Mouse (Mus musculus): Measurements from ENCODE around the gene Ankrd10. TPM values are rescaled to one million over a fixed set of nuclear protein-coding genes. Genes with fewer than 3 reads are reported as not detected.
A peak's percentile ranks its signal among the peaks of the same experiment; 100 is the strongest.

The Ankrd10 gene
- polyA plus RNA-seq, 1 experiment from 2014 or later = 13.0 TPM

GRCm38 (mm10) chr8:11575604-11576384 lies 59.8 kb downstream of the Ankrd10 start:
- H3K4me2 ChIP-seq (ENCODE audit: low read depth, low read length) = peak overlapping the region; percentile 34
- 47% methylated on average over 16 of the region's 16 CpGs for WGBS (ENCODE audit: insufficient replicate concordance)
- H3K27me3 ChIP-seq (ENCODE audit: insufficient read depth, low read length) = no peaks in the 10 kb centered on the region
- ATAC-seq (peak; percentile 27; the same call in 1 of the 2 replicates), DNase-seq (no peak)
- no peak overlapping the region for H3K27ac ChIP-seq (ENCODE audit: low read depth)
- no peaks in the 10 kb centered on the region for H3K9me3 ChIP-seq (ENCODE audit: low read length)
- H3K36me3 ChIP-seq (replicated peaks; ENCODE audit: insufficient read depth, low read length) = no peaks in the 10 kb centered on the region
- no peak overlapping the region for H3K4me3 ChIP-seq (ENCODE audit: low read depth, low read length)
- H3K4me1 ChIP-seq (ENCODE audit: insufficient read depth) = peaks cover 4% of the 10 kb centered on the region
- H3K9ac ChIP-seq (replicated peaks) = no peak overlapping the region
- TF ChIP-seq CTCF (IDR thresholded peaks at IDR 0.05; ENCODE audit: low read depth) (no peak), EP300 (IDR thresholded peaks at IDR 0.05; ENCODE audit: low read depth) (no peak)

- DNase-seq = no peak
- Histone ChIP-seq H3K4me2 (ENCODE audit: low read depth, low read length) (peak overlapping the region; percentile 34; the same call in 1 of the 2 replicates), H3K27me3 (ENCODE audit: insufficient read depth, low read length) (no peaks in the 10 kb centered on the region), H3K36me3 (replicated peaks; ENCODE audit: insufficient read depth, low read length) (no peaks in the 10 kb centered on the region), H3K9ac (replicated peaks) (no peak overlapping the region), H3K4me1 (ENCODE audit: insufficient read depth) (peaks cover 4% of the 10 kb centered on the region), H3K9me3 (ENCODE audit: low read length) (no peaks in the 10 kb centered on the region), H3K4me3 (ENCODE audit: low read depth, low read length) (no peak overlapping the region), H3K27ac (ENCODE audit: low read depth) (peak overlapping the region; percentile 35; the same call in 1 of the 2 replicates)
- WGBS (ENCODE audit: insufficient replicate concordance) = 37% methylated on average over 9 of the region's 9 CpGs
- ATAC-seq = 0 out of 2 replicates have a peak, but pooled peaks have one; percentile 12
- TF ChIP-seq CTCF (IDR thresholded peaks at IDR 0.05; ENCODE audit: low read depth) (no peak), EP300 (IDR thresholded peaks at IDR 0.05; ENCODE audit: low read depth) (no peak)
Observed at GRCm38 (mm10) chr8:11574911-11575603, 60.5 kb downstream of the Ankrd10 start.

- TF ChIP-seq CTCF (IDR thresholded peaks at IDR 0.05; ENCODE audit: low read depth) (no peak), EP300 (IDR thresholded peaks at IDR 0.05; ENCODE audit: low read depth) (no peak)
- H3K4me2 ChIP-seq (ENCODE audit: low read depth, low read length) = no peak overlapping the region
- H3K36me3 ChIP-seq (replicated peaks; ENCODE audit: insufficient read depth, low read length) = no peaks in the 10 kb centered on the region
- H3K27me3 ChIP-seq (ENCODE audit: insufficient read depth, low read length) = no peaks in the 10 kb centered on the region
- ATAC-seq (no peak), DNase-seq (no peak)
- H3K4me1 ChIP-seq (ENCODE audit: insufficient read depth) = peaks cover 4% of the 10 kb centered on the region
- no peaks in the 10 kb centered on the region for H3K9me3 ChIP-seq (ENCODE audit: low read length)
- WGBS (ENCODE audit: insufficient replicate concordance) = 74% methylated on average over 6 of the region's 6 CpGs
- no peak overlapping the region for H3K9ac ChIP-seq (replicated peaks)
- H3K4me3 ChIP-seq (ENCODE audit: low read depth, low read length) = no peak overlapping the region
- H3K27ac ChIP-seq (ENCODE audit: low read depth) = no peak overlapping the region
Observed at GRCm38 (mm10) chr8:11572428-11572827, 63.1 kb downstream of the Ankrd10 start.

- WGBS (ENCODE audit: insufficient replicate concordance) = 89% methylated on average over 10 of the region's 10 CpGs
- H3K4me1 ChIP-seq (ENCODE audit: insufficient read depth) = peaks cover 4% of the 10 kb centered on the region
Observed at GRCm38 (mm10) chr8:11571950-11572349, 63.6 kb downstream of the Ankrd10 start.

GRCm38 (mm10) chr8:11570742-11571141 lies 64.8 kb downstream of the Ankrd10 start:
- H3K9me3 ChIP-seq (ENCODE audit: low read length) = no peaks in the 10 kb centered on the region
- peaks cover under 1% of the 10 kb centered on the region; the same call in 1 of the 2 replicates for H3K4me1 ChIP-seq (ENCODE audit: insufficient read depth)
- TF ChIP-seq CTCF (IDR thresholded peaks at IDR 0.05; ENCODE audit: low read depth) (no peak), EP300 (IDR thresholded peaks at IDR 0.05; ENCODE audit: low read depth) (no peak)
- WGBS (ENCODE audit: insufficient replicate concordance) = 86% methylated on average over 4 of the region's 4 CpGs
- H3K27me3 ChIP-seq (ENCODE audit: insufficient read depth, low read length) = no peaks in the 10 kb centered on the region
- H3K36me3 ChIP-seq (replicated peaks; ENCODE audit: insufficient read depth, low read length) = 0 out of 2 replicates have a peak, but pooled peaks cover 2% of the 10 kb centered on the region
- ATAC-seq (no peak), DNase-seq (no peak)
- no peak overlapping the region for H3K27ac ChIP-seq (ENCODE audit: low read depth)
- no peak overlapping the region for H3K4me3 ChIP-seq (ENCODE audit: low read depth, low read length)
- no peak overlapping the region for H3K9ac ChIP-seq (replicated peaks)
- no peak overlapping the region for H3K4me2 ChIP-seq (ENCODE audit: low read depth, low read length)

More at GRCm38 (mm10) chr8:11571950-11572349, 63.6 kb downstream of the Ankrd10 start:
- no peak overlapping the region for H3K9ac ChIP-seq (replicated peaks)
- 0 out of 2 replicates have a peak, but pooled peaks cover under 1% of the 10 kb centered on the region for H3K36me3 ChIP-seq (replicated peaks; ENCODE audit: insufficient read depth, low read length)
- DNase-seq (no peak), ATAC-seq (no peak)
- H3K27me3 ChIP-seq (ENCODE audit: insufficient read depth, low read length) = no peaks in the 10 kb centered on the region
- no peak overlapping the region for H3K27ac ChIP-seq (ENCODE audit: low read depth)
- H3K4me3 ChIP-seq (ENCODE audit: low read depth, low read length) = no peak overlapping the region
- H3K9me3 ChIP-seq (ENCODE audit: low read length) = no peaks in the 10 kb centered on the region
- no peak overlapping the region for H3K4me2 ChIP-seq (ENCODE audit: low read depth, low read length)
- TF ChIP-seq EP300 (IDR thresholded peaks at IDR 0.05; ENCODE audit: low read depth) (no peak), CTCF (IDR thresholded peaks at IDR 0.05; ENCODE audit: low read depth) (no peak)

Data from liver, postnatal 0 days (tissue).